Comparison of ENCODE assay signal across 26 mouse cellular contexts in the genomic region with DNA sequence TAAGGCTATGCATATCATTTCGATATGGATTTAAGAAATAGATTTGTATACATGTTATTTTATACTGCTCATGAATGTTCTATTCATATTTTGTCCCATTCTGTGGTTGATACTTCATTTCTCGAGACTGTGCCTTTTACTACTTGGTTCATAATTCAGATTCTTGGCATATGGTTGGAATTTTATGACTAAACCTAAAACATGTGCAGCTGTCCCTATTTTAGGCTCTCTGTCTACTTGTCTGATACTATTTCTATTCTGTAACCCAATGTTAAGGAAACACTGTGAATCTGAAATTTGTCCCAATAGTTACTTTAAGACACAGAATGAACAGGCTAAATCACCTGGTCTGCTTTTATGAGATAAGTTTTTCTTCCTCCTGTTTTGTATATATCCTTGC.
DNase-seq lines count a peak whose midpoint lies in the region; ATAC-seq lines count a peak whose summit lies in the region.
"Had no signal": no experiment of that assay in that cellular context is flagged by ENCODE, and none has a peak within 500 bp of the region (broad histone marks: within the 10 kb centered on the region; RNA-seq: fewer than 3 reads in every experiment).

No protein-coding gene starts in this region.

- peak; percentile 14 for DNase-seq in embryonic facial prominence, embryonic 11.5 days (ENCODE audit: low spot score)
- no peak for DNase-seq in embryonic facial prominence, embryonic 10.5 days (ENCODE audit: low spot score)
- peak; percentile 69 for DNase-seq in 3T3-L1 (ENCODE audit: low read depth, low spot score)
- DNase-seq in brain, adult 2 months (ENCODE audit: low read depth, low spot score) = peak; percentile 54
- peak; percentile 48 for DNase-seq in telencephalon, adult 2 months (ENCODE audit: low read depth, low spot score)
- no peak for DNase-seq in gastrocnemius, adult 18-20 months (ENCODE audit: low spot score)
- DNase-seq in layer of hippocampus, adult 11-12 months (ENCODE audit: low spot score) = no peak
- DNase-seq: adrenal gland, adult 8-10 months; adrenal gland, postnatal 25 days; B cell, adult 2 months; cerebellum, adult 18-20 months; cerebellum, adult 9-10 months; cerebellum, postnatal 14 days; gastrocnemius, postnatal 10 days; gastrocnemius, postnatal 36 days; heart, adult 2 months had no signal

- WGBS in embryonic facial prominence, embryonic 11.5 days = 59% methylated on average over 2 of the region's 2 CpGs
- WGBS in embryonic facial prominence, embryonic 10.5 days = 75% methylated on average over 2 of the region's 2 CpGs

- H3K9me3 ChIP-seq in embryonic facial prominence, embryonic 11.5 days (replicated peaks; ENCODE audit: control insufficient read depth, low read length) = no peaks in the 10 kb centered on the region
- H3K9me3 ChIP-seq in embryonic facial prominence, embryonic 10.5 days = no peaks in the 10 kb centered on the region
- H3K9me3 ChIP-seq: embryonic facial prominence, embryonic 13.5 days; forebrain, embryonic 12.5 days; G1E; heart, embryonic 10.5 days; hindbrain, embryonic 12.5 days; hindbrain, embryonic 15.5 days had no signal

- no peak for ATAC-seq in embryonic facial prominence, embryonic 11.5 days (replicated peaks; ENCODE audit: insufficient number of reproducible peaks, low FRiP score, low TSS enrichment, low read depth)
- ATAC-seq: activated CD4-positive, CD25-positive, alpha-beta regulatory T cell, adult 4 months; forebrain, embryonic 16.5 days; intestine, postnatal 0 days had no signal

- no peaks in the 10 kb centered on the region for H3K4me1 ChIP-seq in embryonic facial prominence, embryonic 11.5 days (ENCODE audit: control insufficient read depth, insufficient read depth, low read length)
- no peaks in the 10 kb centered on the region for H3K4me1 ChIP-seq in embryonic facial prominence, embryonic 10.5 days
- H3K4me1 ChIP-seq: embryonic facial prominence, embryonic 13.5 days; forebrain, embryonic 12.5 days; heart, embryonic 10.5 days; hindbrain, embryonic 12.5 days; hindbrain, embryonic 15.5 days had no signal

- H3K27me3 ChIP-seq in embryonic facial prominence, embryonic 11.5 days (ENCODE audit: control insufficient read depth, insufficient read depth, low read length) = no peaks in the 10 kb centered on the region
- no peaks in the 10 kb centered on the region for H3K27me3 ChIP-seq in embryonic facial prominence, embryonic 10.5 days (replicated peaks; ENCODE audit: low read depth, poor library complexity, severe bottlenecking)
- H3K27me3 ChIP-seq: CH12.LX; embryonic facial prominence, embryonic 13.5 days; forebrain, embryonic 12.5 days; hindbrain, embryonic 12.5 days; hindbrain, embryonic 15.5 days had no signal

- no peak overlapping the region for H3K27ac ChIP-seq in embryonic facial prominence, embryonic 11.5 days (replicated peaks; ENCODE audit: low read depth, low read length)
- H3K27ac ChIP-seq in embryonic facial prominence, embryonic 10.5 days (replicated peaks) = no peak overlapping the region
- H3K27ac ChIP-seq: embryonic facial prominence, embryonic 13.5 days; forebrain, embryonic 12.5 days; heart, adult 2 months; heart, embryonic 10.5 days; hindbrain, embryonic 12.5 days; hindbrain, embryonic 15.5 days had no signal

- no peak overlapping the region for H3K9ac ChIP-seq in embryonic facial prominence, embryonic 11.5 days (replicated peaks; ENCODE audit: low read length)
- H3K9ac ChIP-seq: embryonic facial prominence, embryonic 13.5 days; forebrain, embryonic 12.5 days; hindbrain, embryonic 12.5 days; hindbrain, embryonic 15.5 days had no signal

- H3K4me3 ChIP-seq in embryonic facial prominence, embryonic 11.5 days (ENCODE audit: low read depth, low read length) = no peak overlapping the region
- H3K4me3 ChIP-seq in embryonic facial prominence, embryonic 10.5 days = no peak overlapping the region
- H3K4me3 ChIP-seq: embryonic facial prominence, embryonic 13.5 days; forebrain, embryonic 12.5 days; heart, adult 2 months; heart, embryonic 10.5 days; hindbrain, embryonic 12.5 days; hindbrain, embryonic 15.5 days had no signal

- no peaks in the 10 kb centered on the region for H3K36me3 ChIP-seq in embryonic facial prominence, embryonic 11.5 days (replicated peaks; ENCODE audit: control insufficient read depth, insufficient read depth, low read depth, low read length)
- no peaks in the 10 kb centered on the region for H3K36me3 ChIP-seq in embryonic facial prominence, embryonic 10.5 days (replicated peaks)
- H3K36me3 ChIP-seq: embryonic facial prominence, embryonic 13.5 days; forebrain, embryonic 12.5 days; G1E; heart, embryonic 10.5 days; hindbrain, embryonic 12.5 days; hindbrain, embryonic 15.5 days had no signal

- H3K4me2 ChIP-seq in embryonic facial prominence, embryonic 11.5 days (ENCODE audit: low read depth, low read length) = no peak overlapping the region
- H3K4me2 ChIP-seq: embryonic facial prominence, embryonic 13.5 days; forebrain, embryonic 12.5 days; hindbrain, embryonic 12.5 days; hindbrain, embryonic 15.5 days had no signal

Comparison
In these comparisons a context has a peak if more than half of its experiments do, and no peak if none do; other contexts are left out.
1. DNase-seq: peak in embryonic facial prominence, embryonic 11.5 days (single experiment), 3T3-L1 (single experiment), brain, adult 2 months (single experiment) and telencephalon, adult 2 months (single experiment); none in embryonic facial prominence, embryonic 10.5 days (single experiment), gastrocnemius, adult 18-20 months (single experiment) and layer of hippocampus, adult 11-12 months (single experiment).